Mouse (Mus musculus) liver, embryonic 16.5 days (tissue): ENCODE data around the gene AI597479. TPM values are rescaled to one million over a fixed set of nuclear protein-coding genes. Genes with fewer than 3 reads are reported as not detected.

Source experiments
- ATAC-seq: fragments of 200-750 bp; cut with Nextera tagmentation; 2 replicates; pipeline ENCODE4 v1.8.0; 2017; ENCODE audit warnings: low read depth, mild to moderate bottlenecking, moderate number of reproducible peaks, moderate library complexity
- H3K27ac ChIP-seq: fragments of 300-500 bp; sonication (generic); 2 replicates; pipeline ENCODE4 v1.5.1; 2014; ENCODE audit warnings: mild to moderate bottlenecking, low read length
- H3K27me3 ChIP-seq: fragments of 300-500 bp; sonication (generic); 2 replicates; pipeline ENCODE4 v1.6.1; 2014; ENCODE audit warnings: low read depth, low read length, mixed read lengths; ENCODE audit not compliant: control insufficient read depth, insufficient read depth
- H3K36me3 ChIP-seq: fragments of 300-500 bp; sonication (generic); 2 replicates; pipeline ENCODE4 v1.6.1; 2014; ENCODE audit warnings: mild to moderate bottlenecking; ENCODE audit not compliant: control insufficient read depth, insufficient read depth
- H3K4me1 ChIP-seq: fragments of 300-500 bp; sonication (generic); 2 replicates; pipeline ENCODE4 v1.6.1; 2014; ENCODE audit warnings: low read depth, low read length, mixed read lengths; ENCODE audit not compliant: control insufficient read depth
- H3K4me2 ChIP-seq: fragments of 300-500 bp; sonication (generic); 2 replicates; pipeline ENCODE4 v1.6.1; 2014; ENCODE audit warnings: low read depth, low read length, mixed read lengths
- H3K4me3 ChIP-seq: fragments of 300-500 bp; sonication (generic); 2 replicates; pipeline ENCODE4 v1.5.1; 2014; ENCODE audit warnings: low read depth, mild to moderate bottlenecking, low read length
- H3K9ac ChIP-seq: fragments of 300-500 bp; sonication (generic); 2 replicates; pipeline ENCODE4 v1.6.1; 2014; ENCODE audit warnings: low read depth, low read length
- H3K9me3 ChIP-seq: fragments of 300-500 bp; sonication (generic); replicated peaks from 2 replicates; pipeline ENCODE4 v1.6.1; 2016; ENCODE audit warnings: low read length; ENCODE audit not compliant: control insufficient read depth
- WGBS: fragments of 180-500 bp; shearing (Covaris S2); extraction: QIAGEN DNeasy Blood & Tissue Kit; methylation state at CpG from one replicate; pipeline ENCODE4 v1.1.7; 2014; ENCODE audit not compliant: insufficient replicate concordance; 5-methylcytosine and 5-hydroxymethylcytosine counted together
- polyA plus RNA-seq: library from polyadenylated mRNA; unstranded; fragments of >200 nt; fragmentation: Nextera tagmentation; extraction: Ambion mirVana; gene quantifications from 2 replicates; pipeline ENCODE4 v1.2.1, GENCODE M21; 2015

Gene AI597479
- polyA plus RNA-seq, 1 experiment from 2014 or later, result 7.9 TPM

GRCm38 (mm10) chr1:43162394-43162793 is 63.9 kb downstream of the AI597479 start:
- Histone ChIP-seq H3K36me3 (no peaks in the 10 kb centered on the region), H3K27me3 (peaks cover 17% of the 10 kb centered on the region), H3K4me1 (no peaks in the 10 kb centered on the region), H3K4me3 (no peak overlapping the region), H3K9ac (no peak overlapping the region), H3K27ac (no peak overlapping the region), H3K9me3 (no peaks in the 10 kb centered on the region), H3K4me2 (no peak overlapping the region)
- WGBS, result 63% methylated on average over 3 of the region's 3 CpGs
- no peak for ATAC-seq

- no peaks in the 10 kb centered on the region for H3K9me3 ChIP-seq
- H3K36me3 ChIP-seq, result no peaks in the 10 kb centered on the region
- 3% methylated on average over 6 of the region's 6 CpGs for WGBS
- no peak for ATAC-seq
- H3K9ac ChIP-seq, result no peak overlapping the region
- no peaks in the 10 kb centered on the region for H3K4me1 ChIP-seq
- peak overlapping the region; percentile 49 for H3K4me3 ChIP-seq
- H3K4me2 ChIP-seq, result peak overlapping the region; percentile 66; the same call in 1 of the 2 replicates
- no peak overlapping the region for H3K27ac ChIP-seq
- H3K27me3 ChIP-seq, result peaks cover 17% of the 10 kb centered on the region
Observed at GRCm38 (mm10) chr1:43163084-43163466, 64.6 kb downstream of the AI597479 start.

- ATAC-seq, result peak; percentile 50; the same call in 1 of the 2 replicates
- Histone ChIP-seq H3K9ac (no peak overlapping the region), H3K4me3 (peak overlapping the region; percentile 49), H3K36me3 (no peaks in the 10 kb centered on the region), H3K9me3 (no peaks in the 10 kb centered on the region), H3K4me1 (no peaks in the 10 kb centered on the region), H3K27me3 (peaks cover 17% of the 10 kb centered on the region), H3K27ac (no peak overlapping the region), H3K4me2 (peak overlapping the region; percentile 66)
- 5% methylated on average over 61 of the region's 61 CpGs for WGBS
Observed at GRCm38 (mm10) chr1:43163467-43164418, 65.2 kb downstream of the AI597479 start.

- Histone ChIP-seq H3K27ac (no peak overlapping the region), H3K4me3 (no peak overlapping the region), H3K27me3 (peaks cover 17% of the 10 kb centered on the region), H3K4me1 (no peaks in the 10 kb centered on the region), H3K4me2 (no peak overlapping the region), H3K9me3 (no peaks in the 10 kb centered on the region), H3K36me3 (no peaks in the 10 kb centered on the region), H3K9ac (no peak overlapping the region)
- no peak for ATAC-seq
- 59% methylated on average over 5 of the region's 5 CpGs for WGBS
Observed at GRCm38 (mm10) chr1:43164582-43164981, 66.1 kb downstream of the AI597479 start.

Other genes with a start within 250 kb of the AI597479 start
- gene Mrps9, start 247.5 kb upstream of the AI597479 start, polyA plus RNA-seq, result 20.1 and 22.1 TPM in 2 replicates
- gene Gpr45, start 145.8 kb upstream of the AI597479 start, polyA plus RNA-seq, result 0.06 and 0.12 TPM in 2 replicates
- 3.2 and 3.4 TPM in 2 replicates for gene Tgfbrap1, start 73 bp upstream of the AI597479 start, polyA plus RNA-seq
- gene Fhl2, start 98.3 kb downstream of the AI597479 start, polyA plus RNA-seq, result 2.7 and 3.9 TPM in 2 replicates